Mouse (Mus musculus) midbrain, embryonic 12.5 days (tissue): Measurements from ENCODE around the gene Hsd17b6. TPM values are rescaled to one million over a fixed set of nuclear protein-coding genes. Genes with fewer than 3 reads are reported as not detected.

Source experiments
- ATAC-seq: fragments of 200-750 bp; cut with Nextera tagmentation; 2 replicates; pipeline ENCODE4 v1.8.0; 2017; ENCODE audit warnings: low read depth, moderate TSS enrichment, moderate library complexity; ENCODE audit not compliant: low FRiP score
- H3K27ac ChIP-seq: fragments of 300-500 bp; sonication (generic); replicated peaks from 2 replicates; pipeline ENCODE4 v1.5.1; 2016; ENCODE audit warnings: mild to moderate bottlenecking
- H3K27me3 ChIP-seq: fragments of 300-500 bp; sonication (generic); 2 replicates; pipeline ENCODE4 v1.6.1; 2016; ENCODE audit warnings: mild to moderate bottlenecking
- H3K36me3 ChIP-seq: fragments of 300-500 bp; sonication (generic); 2 replicates; pipeline ENCODE4 v1.6.1; 2016
- H3K4me1 ChIP-seq: fragments of 300-500 bp; sonication (generic); 2 replicates; pipeline ENCODE4 v1.6.1; 2016
- H3K4me2 ChIP-seq: fragments of 300-500 bp; sonication (generic); replicated peaks from 2 replicates; pipeline ENCODE4 v1.6.1; 2016; ENCODE audit warnings: mild to moderate bottlenecking, moderate library complexity
- H3K4me3 ChIP-seq: fragments of 300-500 bp; sonication (generic); 2 replicates; pipeline ENCODE4 v1.5.1; 2016; ENCODE audit warnings: mild to moderate bottlenecking
- H3K9ac ChIP-seq: fragments of 300-500 bp; sonication (generic); replicated peaks from 2 replicates; pipeline ENCODE4 v1.6.1; 2016; ENCODE audit warnings: mild to moderate bottlenecking, moderate library complexity
- H3K9me3 ChIP-seq: fragments of 300-500 bp; sonication (generic); 2 replicates; pipeline ENCODE4 v1.6.1; 2016; ENCODE audit warnings: mild to moderate bottlenecking
- WGBS: fragments of 180-500 bp; shearing (Covaris S2); methylation state at CpG from one replicate; pipeline ENCODE4 v1.1.7; 2016; 5-methylcytosine and 5-hydroxymethylcytosine counted together
- polyA plus RNA-seq: library from polyadenylated mRNA; unstranded; fragments of >200 nt; fragmentation: Nextera tagmentation; extraction: Ambion mirVana; gene quantifications from 2 replicates; pipeline ENCODE4 v1.2.1, GENCODE M21; 2016

The Hsd17b6 gene
- polyA plus RNA-seq, 1 experiment from 2014 or later = not detected

DNA sequence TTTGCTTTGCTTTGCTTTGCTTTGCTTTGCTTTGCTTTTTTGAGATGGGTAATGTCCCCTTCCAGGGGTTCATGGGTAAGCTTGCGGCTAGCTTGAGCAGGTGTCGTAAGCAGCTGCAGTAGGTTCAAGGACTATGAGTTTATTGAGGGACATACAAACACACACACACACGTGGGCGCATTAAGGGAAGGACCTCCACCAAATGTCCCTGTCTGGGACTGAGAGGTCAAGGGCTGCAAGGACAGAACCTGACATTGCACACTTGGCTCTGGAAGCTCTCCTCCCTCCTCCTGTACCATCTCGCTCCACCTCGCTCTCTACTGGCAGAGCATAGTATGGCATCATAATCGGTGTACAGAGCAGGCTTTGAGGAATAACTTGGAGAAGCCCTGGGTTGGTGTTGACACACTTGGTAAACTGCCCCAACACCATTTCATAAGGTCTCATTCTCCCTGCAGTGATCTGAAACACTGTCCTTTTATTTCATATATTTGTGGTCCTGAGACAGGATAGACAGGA lies 48.2 kb downstream of the Hsd17b6 start:
- Histone ChIP-seq H3K27ac (no peak overlapping the region), H3K27me3 (no peaks in the 10 kb centered on the region), H3K9me3 (no peaks in the 10 kb centered on the region), H3K36me3 (no peaks in the 10 kb centered on the region), H3K4me3 (no peak overlapping the region), H3K4me2 (no peak overlapping the region), H3K4me1 (no peaks in the 10 kb centered on the region), H3K9ac (no peak overlapping the region)
- WGBS = 92% methylated on average over 7 of the region's 7 CpGs
- ATAC-seq = no peak

DNA sequence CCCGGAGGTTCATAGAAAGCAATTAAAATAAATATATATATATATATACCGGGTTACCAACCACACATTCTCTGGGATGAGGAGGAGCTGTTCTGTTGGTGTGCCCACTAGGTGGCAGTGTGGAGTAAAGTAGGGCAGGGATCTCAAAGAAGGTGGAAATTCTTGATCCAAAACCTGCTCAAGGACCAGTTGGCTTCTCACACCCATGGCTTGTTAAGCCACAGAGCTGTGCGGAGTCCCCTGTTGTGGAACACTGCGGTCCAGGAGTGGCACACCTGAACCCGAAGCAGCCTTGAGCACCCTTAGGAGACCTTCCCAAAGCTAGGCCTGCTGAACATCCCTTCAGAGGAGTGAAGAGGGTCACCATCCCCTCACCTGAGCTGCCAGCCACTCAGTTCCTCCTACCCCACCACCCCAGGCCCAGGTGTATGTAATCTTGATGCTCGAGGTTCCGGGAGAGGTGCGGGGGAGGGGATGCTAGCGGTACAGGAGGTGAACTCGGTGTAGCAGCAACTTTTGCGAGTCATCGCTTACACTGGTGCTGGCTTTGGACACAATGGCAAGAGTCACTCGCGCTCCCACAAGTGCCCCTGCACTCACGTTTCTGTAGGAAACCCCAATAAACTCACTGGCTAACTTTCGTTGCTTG lies 51.1 kb downstream of the Hsd17b6 start:
- ATAC-seq = peak; percentile 49; the same call in 1 of the 2 replicates
- no peak overlapping the region for H3K4me2 ChIP-seq
- H3K27ac ChIP-seq = no peak overlapping the region
- H3K4me1 ChIP-seq = no peaks in the 10 kb centered on the region
- no peak overlapping the region for H3K4me3 ChIP-seq
- no peak overlapping the region for H3K9ac ChIP-seq
- no peaks in the 10 kb centered on the region for H3K27me3 ChIP-seq
- no peaks in the 10 kb centered on the region for H3K9me3 ChIP-seq
- H3K36me3 ChIP-seq = no peaks in the 10 kb centered on the region
- WGBS = 59% methylated on average over 16 of the region's 16 CpGs

DNA sequence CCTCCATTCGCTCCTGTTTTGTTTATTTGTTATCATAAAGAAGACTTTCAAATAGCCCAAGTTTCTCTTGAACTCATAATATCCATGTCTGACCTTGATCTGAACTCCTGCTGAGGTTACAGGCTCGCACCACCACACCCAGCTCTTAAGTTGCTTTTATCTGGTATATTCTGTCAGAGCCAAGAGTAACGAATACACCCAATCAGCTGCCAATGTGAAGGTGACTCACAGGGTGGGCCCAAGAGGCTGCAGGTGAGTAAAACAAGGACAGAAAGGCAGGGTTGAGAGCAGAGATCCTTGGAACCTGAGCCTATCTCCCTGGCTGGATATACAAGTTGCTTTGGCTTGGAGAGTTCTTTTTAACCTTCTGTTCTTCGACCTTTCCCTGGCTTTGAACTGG lies 52.4 kb downstream of the Hsd17b6 start:
- no peaks in the 10 kb centered on the region for H3K36me3 ChIP-seq

DNA sequence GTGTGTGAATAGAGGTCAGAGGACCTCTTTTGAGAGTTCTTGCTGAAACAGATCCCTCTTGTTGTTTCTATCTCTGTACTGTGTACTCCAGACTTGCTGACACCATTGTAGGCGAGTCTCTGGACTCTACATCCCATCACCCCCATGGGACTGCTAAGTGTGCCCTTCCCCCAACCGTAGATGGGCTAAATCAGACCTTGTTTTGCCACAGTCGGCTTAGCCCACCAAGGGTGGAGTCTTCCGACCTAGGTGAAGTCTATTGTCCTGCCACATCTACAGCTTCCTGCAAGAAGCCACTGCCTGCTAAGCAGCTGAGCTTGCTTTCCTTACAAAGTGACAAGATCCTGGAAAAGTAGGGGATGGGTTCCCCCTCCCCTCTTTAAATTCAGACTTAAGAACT lies 55.6 kb downstream of the Hsd17b6 start:
- H3K9me3 ChIP-seq = no peaks in the 10 kb centered on the region
- H3K9ac ChIP-seq = no peak overlapping the region
- H3K36me3 ChIP-seq = no peaks in the 10 kb centered on the region
- no peak for ATAC-seq
- no peak overlapping the region for H3K4me2 ChIP-seq
- no peaks in the 10 kb centered on the region for H3K27me3 ChIP-seq
- H3K4me3 ChIP-seq = no peak overlapping the region
- H3K4me1 ChIP-seq = no peaks in the 10 kb centered on the region
- H3K27ac ChIP-seq = no peak overlapping the region
- 70% methylated on average over 4 of the region's 4 CpGs for WGBS

More for the DNA sequence above, 52.4 kb downstream of the Hsd17b6 start:
- WGBS = 86% methylated on average over 4 of the region's 4 CpGs
- H3K9me3 ChIP-seq = no peaks in the 10 kb centered on the region
- no peak overlapping the region for H3K9ac ChIP-seq
- no peaks in the 10 kb centered on the region for H3K27me3 ChIP-seq
- ATAC-seq = no peak
- H3K4me1 ChIP-seq = no peaks in the 10 kb centered on the region
- H3K4me2 ChIP-seq = no peak overlapping the region
- H3K27ac ChIP-seq = no peak overlapping the region
- no peak overlapping the region for H3K4me3 ChIP-seq

DNA sequence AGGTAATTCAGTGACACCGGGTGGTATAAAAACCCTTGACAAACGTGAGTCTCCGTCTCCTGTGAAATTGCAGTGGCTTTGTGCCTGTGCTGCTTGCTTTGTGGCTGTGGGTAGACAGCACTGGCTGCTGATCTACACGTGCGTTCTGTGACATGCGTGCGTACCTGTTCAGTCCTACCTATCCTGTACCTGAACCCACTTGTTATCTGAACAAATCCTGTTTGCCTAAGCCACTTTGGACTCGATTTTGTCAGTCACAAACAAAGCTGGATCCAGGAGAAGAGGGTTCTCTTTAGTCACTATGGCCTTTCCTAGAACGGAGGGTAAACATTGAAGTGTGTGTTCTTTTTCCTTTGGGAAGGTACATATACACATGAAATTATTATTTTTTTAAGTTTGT lies 56.0 kb downstream of the Hsd17b6 start:
- 88% methylated on average over 9 of the region's 9 CpGs for whole genome bisulfite sequencing
- ATAC-seq = no peak
- Histone ChIP-seq H3K4me3 (no peak overlapping the region), H3K4me2 (no peak overlapping the region), H3K27me3 (no peaks in the 10 kb centered on the region), H3K36me3 (no peaks in the 10 kb centered on the region), H3K4me1 (no peaks in the 10 kb centered on the region), H3K9me3 (no peaks in the 10 kb centered on the region), H3K9ac (no peak overlapping the region), H3K27ac (no peak overlapping the region)

DNA sequence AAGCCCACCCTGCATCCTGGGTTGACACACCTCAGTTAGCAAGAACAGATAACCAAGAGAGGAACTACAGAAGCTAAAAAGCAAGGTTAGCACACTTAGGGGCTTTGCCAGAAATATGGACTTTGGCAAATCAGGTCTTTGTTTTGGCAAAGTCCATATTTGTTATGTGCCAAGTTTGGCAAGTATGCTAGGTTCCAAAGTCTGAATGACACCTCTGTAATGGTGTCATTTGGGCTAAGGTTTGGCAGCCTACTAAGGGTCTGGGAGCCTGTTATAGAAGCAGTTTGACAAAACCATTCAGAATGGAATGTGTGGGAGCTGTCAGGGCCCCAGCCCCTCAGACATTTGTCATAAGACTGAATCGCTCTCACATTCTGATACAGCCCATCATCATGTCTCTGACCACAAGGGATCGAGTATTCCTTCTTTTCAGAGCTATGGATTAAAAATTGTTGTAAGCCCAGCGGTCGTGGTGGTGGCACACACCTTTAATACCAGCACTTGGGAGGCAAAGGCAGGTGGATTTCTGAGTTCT lies 57.7 kb downstream of the Hsd17b6 start:
- Histone ChIP-seq H3K4me3 (no peak overlapping the region), H3K36me3 (no peaks in the 10 kb centered on the region), H3K27me3 (no peaks in the 10 kb centered on the region), H3K27ac (no peak overlapping the region), H3K4me2 (no peak overlapping the region), H3K9me3 (no peaks in the 10 kb centered on the region), H3K9ac (no peak overlapping the region), H3K4me1 (no peaks in the 10 kb centered on the region)
- 88% methylated on average over 4 of the region's 4 CpGs for WGBS
- ATAC-seq = no peak

DNA sequence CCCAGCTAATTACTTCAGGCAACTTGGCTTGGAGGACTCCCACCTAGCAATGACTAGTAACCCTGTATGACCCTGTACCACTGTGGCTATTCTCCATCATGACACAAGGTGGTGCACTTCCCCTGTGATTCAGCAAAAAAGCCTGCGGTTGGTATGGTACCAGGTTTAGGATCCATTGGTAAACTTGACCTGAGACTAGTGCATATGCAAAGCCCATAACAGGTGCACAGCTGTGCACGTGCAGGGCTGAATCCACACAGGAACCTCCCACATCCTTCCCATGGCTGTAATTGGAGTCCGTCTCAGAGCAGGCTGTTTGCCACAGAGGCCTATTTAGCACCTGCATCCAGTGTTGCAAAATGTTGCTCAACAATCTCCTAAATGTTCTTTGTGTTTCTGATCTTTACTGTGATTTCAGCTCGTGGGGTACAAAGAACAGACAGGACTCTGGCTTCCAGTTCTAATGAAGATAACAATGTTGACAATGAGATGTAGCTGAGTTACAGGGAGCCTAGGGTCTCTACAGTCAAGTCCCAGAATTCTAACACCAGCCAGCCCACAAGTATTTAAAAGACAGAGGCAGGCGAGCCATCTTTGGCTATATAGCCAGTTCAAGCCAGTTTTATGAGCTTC lies 61.9 kb downstream of the Hsd17b6 start:
- H3K27ac ChIP-seq = no peak overlapping the region
- H3K9me3 ChIP-seq = no peaks in the 10 kb centered on the region
- no peaks in the 10 kb centered on the region for H3K4me1 ChIP-seq
- no peak overlapping the region for H3K4me3 ChIP-seq
- no peak overlapping the region for H3K4me2 ChIP-seq
- H3K27me3 ChIP-seq = no peaks in the 10 kb centered on the region
- WGBS = 34% methylated on average over 5 of the region's 5 CpGs
- ATAC-seq = peak; percentile 54
- no peak overlapping the region for H3K9ac ChIP-seq
- no peaks in the 10 kb centered on the region for H3K36me3 ChIP-seq

Other genes with a start within 250 kb of the Hsd17b6 start
- gene Rdh1, start 247.9 kb downstream of the Hsd17b6 start, polyA plus RNA-seq = 0.06 TPM in 1 of 2 replicates, not detected in the other
- gene Rdh16f1, start 247.8 kb downstream of the Hsd17b6 start, polyA plus RNA-seq = 0.09 TPM in 1 of 2 replicates, not detected in the other
- 0.16 TPM in 1 of 2 replicates, not detected in the other for gene Rdh9, start 231.2 kb downstream of the Hsd17b6 start, polyA plus RNA-seq
- not detected in 2 replicates for gene Rdh16, start 206.5 kb downstream of the Hsd17b6 start, polyA plus RNA-seq
- not detected in 2 replicates for gene Rdh19, start 157.7 kb downstream of the Hsd17b6 start, polyA plus RNA-seq
- gene Rdh16f2, start 141.1 kb downstream of the Hsd17b6 start, polyA plus RNA-seq = not detected in 2 replicates
- gene Rdh7, start 118.8 kb downstream of the Hsd17b6 start, polyA plus RNA-seq = not detected in 2 replicates
- not detected in 2 replicates for gene Sdr9c7, start 109.1 kb downstream of the Hsd17b6 start, polyA plus RNA-seq
- gene Prim1, start 7.6 kb upstream of the Hsd17b6 start, polyA plus RNA-seq = 72.6 and 76.9 TPM in 2 replicates
- gene Naca, start 28.0 kb upstream of the Hsd17b6 start, polyA plus RNA-seq = 716 and 742 TPM in 2 replicates
- gene Ptges3, start 51.3 kb upstream of the Hsd17b6 start, polyA plus RNA-seq = 545 and 553 TPM in 2 replicates
- gene Atp5b, start 75.7 kb upstream of the Hsd17b6 start, polyA plus RNA-seq = 1,976 and 1,998 TPM in 2 replicates
- 14.1 and 16.0 TPM in 2 replicates for gene Baz2a, start 84.0 kb upstream of the Hsd17b6 start, polyA plus RNA-seq
- 19.6 and 21.6 TPM in 2 replicates for gene Rbms2, start 172.7 kb upstream of the Hsd17b6 start, polyA plus RNA-seq
- 0.71 and 0.91 TPM in 2 replicates for gene Gls2, start 186.8 kb upstream of the Hsd17b6 start, polyA plus RNA-seq
- 21.4 and 24.1 TPM in 2 replicates for gene Spryd4, start 204.2 kb upstream of the Hsd17b6 start, polyA plus RNA-seq
- 0.13 TPM in 1 of 2 replicates, not detected in the other for gene Mip, start 218.2 kb upstream of the Hsd17b6 start, polyA plus RNA-seq
- 54.9 and 58.4 TPM in 2 replicates for gene Timeless, start 224.5 kb upstream of the Hsd17b6 start, polyA plus RNA-seq
- 0.21 and 0.92 TPM in 2 replicates for gene Apon, start 246.5 kb upstream of the Hsd17b6 start, polyA plus RNA-seq